Mouse (Mus musculus) small intestine, adult 2 months (tissue): ENCODE results near the gene Prpf8. TPM values are rescaled to one million over a fixed set of nuclear protein-coding genes. Genes with fewer than 3 reads are reported as not detected.
"Not testable (repeated sequence)": the region's sequence is repeated elsewhere in the genome, so short reads cannot be mapped to it uniquely, and the experiment has no call there.

Experiments
- H3K27ac ChIP-seq: fragments of 200-500 bp; 2 replicates; pipeline ENCODE4 v1.5.1; 2012; ENCODE audit warnings: low read depth, low read length, control low read depth, inconsistent platforms; ENCODE audit not compliant: insufficient read depth
- H3K27me3 ChIP-seq: fragments of 200-500 bp; 2 replicates; pipeline ENCODE4 v1.6.1; 2012; ENCODE audit warnings: mild to moderate bottlenecking, moderate library complexity, low read length, inconsistent platforms; ENCODE audit not compliant: control insufficient read depth, insufficient read depth
- H3K36me3 ChIP-seq: fragments of 200-500 bp; 2 replicates; pipeline ENCODE4 v1.6.1; 2012; ENCODE audit warnings: mild to moderate bottlenecking, low read length, control low read depth, inconsistent platforms; ENCODE audit not compliant: control insufficient read depth, insufficient read depth
- H3K4me1 ChIP-seq: fragments of 200-500 bp; 2 replicates; pipeline ENCODE4 v1.6.1; 2012; ENCODE audit warnings: low read length, inconsistent platforms, mixed read lengths; ENCODE audit not compliant: control insufficient read depth, insufficient read depth, insufficient read length
- H3K4me3 ChIP-seq: fragments of 200-500 bp; 2 replicates; pipeline ENCODE4 v1.5.1; 2012; ENCODE audit warnings: low read depth, mild to moderate bottlenecking, control low read depth, inconsistent platforms, low read length, moderate library complexity
- CTCF ChIP-seq: fragments of 200-500 bp; IDR thresholded peaks from 2 replicates; pipeline ENCODE4 v1.5.1; 2012; ENCODE audit warnings: low read depth, mild to moderate bottlenecking, control low read depth, inconsistent platforms, low read length, moderate library complexity, mixed read lengths; ENCODE audit not compliant: insufficient replicate concordance, insufficient read length; ENCODE audit errors: extremely low read depth
- POLR2A ChIP-seq: fragments of 200-500 bp; IDR thresholded peaks from 2 replicates; pipeline ENCODE4 v1.6.1; 2012; ENCODE audit warnings: low read depth, mild to moderate bottlenecking, control low read depth, inconsistent platforms, low read length, moderate library complexity
- WGBS: fragments of 180-500 bp; shearing (Covaris S2); methylation state at CpG from one replicate; pipeline ENCODE4 v1.1.7; 2018; 5-methylcytosine and 5-hydroxymethylcytosine counted together
- polyA plus RNA-seq: library from polyadenylated mRNA; depleted of rRNA; stranded (reverse); fragments of >200 nt; gene quantifications from 2 replicates; pipeline ENCODE4 v1.2.3, GENCODE M21; 2012; rRNA removed

Gene Prpf8
- polyA plus RNA-seq, 1 experiment, result 44.2 TPM

DNA sequence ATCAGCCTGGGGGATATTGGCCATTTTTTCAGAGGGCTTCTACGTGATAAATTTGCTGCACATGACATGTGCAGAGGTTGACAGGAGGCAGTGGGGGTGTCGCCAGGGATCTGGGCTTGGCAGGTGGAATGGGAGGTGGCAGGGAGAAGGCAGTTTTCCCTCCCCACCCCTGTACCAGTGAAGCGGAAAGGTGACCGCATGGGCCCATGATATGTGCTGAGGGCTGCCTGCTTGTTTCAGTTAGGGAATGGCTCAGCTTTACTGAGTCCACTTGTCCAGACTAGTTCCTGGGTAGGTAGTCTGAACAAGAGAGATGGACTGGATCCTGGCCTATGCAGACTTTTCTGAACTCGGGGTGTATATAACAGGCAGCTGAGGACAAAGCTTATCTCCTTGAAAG, 64.7 kb downstream of the Prpf8 start:
- WGBS, result 92% methylated on average over 5 of the region's 5 CpGs

DNA sequence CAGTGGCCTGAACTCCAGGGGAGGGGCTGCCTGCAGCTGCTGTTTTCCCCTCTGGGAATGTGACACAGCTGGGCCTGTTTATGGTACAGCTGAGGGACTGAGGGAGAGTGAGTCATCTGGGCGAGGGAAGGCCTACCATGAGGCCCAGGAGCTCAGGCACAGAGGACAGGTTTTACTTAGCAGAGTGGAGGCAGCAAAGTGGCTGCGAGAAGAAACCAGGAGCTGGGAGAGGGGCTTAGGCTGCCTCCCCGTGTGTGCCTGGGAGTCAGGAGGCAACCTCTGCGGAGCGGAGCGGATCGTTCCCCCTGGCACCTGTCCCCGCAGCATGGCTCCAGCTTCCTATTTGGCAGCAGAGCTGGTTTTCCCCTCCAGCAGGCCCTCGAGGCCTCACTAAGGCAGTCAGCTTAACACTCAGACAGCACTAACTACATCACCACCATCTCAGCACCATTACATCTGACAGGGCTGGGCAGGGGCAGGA, 65.4 kb downstream of the Prpf8 start:
- Histone ChIP-seq H3K27ac (peak overlapping the region; percentile 72), H3K36me3 (peaks cover 52% of the 10 kb centered on the region), H3K4me1 (0 out of 2 replicates have a peak, but pooled peaks cover 7% of the 10 kb centered on the region), H3K4me3 (no peak overlapping the region), H3K27me3 (no peaks in the 10 kb centered on the region)
- 61% methylated on average over 9 of the region's 9 CpGs for WGBS
- TF ChIP-seq POLR2A, result no peak
- no peak for TF ChIP-seq CTCF

More for the DNA sequence above, 64.7 kb downstream of the Prpf8 start:
- Histone ChIP-seq H3K36me3 (peaks cover 54% of the 10 kb centered on the region), H3K4me1 (0 out of 2 replicates have a peak, but pooled peaks cover 7% of the 10 kb centered on the region), H3K27ac (peak overlapping the region; percentile 72), H3K27me3 (no peaks in the 10 kb centered on the region), H3K4me3 (no peak overlapping the region)
- TF ChIP-seq POLR2A, result no peak
- TF ChIP-seq CTCF, result no peak

DNA sequence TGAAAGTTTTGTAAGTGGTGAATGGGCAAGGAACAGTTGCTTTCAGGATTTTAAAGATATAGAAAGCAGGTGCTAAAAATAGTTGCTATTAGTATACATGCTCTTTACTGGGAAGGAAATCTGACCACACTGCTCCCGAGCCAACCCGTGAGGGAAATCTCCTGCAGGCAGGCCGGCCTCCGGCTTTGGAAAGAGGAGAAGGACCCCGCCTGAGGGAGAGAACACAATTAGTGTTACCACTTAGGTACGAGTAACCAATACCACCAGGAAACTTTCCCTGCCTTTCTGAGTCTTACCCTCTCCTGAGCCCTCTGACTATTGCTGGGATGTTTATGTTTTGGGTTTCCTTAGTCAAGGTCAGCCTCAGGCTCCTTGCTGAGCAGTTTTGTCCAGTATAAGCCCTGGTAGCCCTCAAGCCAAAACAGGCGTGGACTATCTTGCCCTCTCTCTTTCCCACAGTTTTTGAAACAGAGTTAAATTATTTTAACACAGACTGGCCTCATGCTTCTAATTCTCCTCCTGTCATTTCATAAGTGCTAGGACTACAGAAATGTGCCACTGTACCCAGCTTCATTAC, 66.4 kb downstream of the Prpf8 start:
- Histone ChIP-seq H3K36me3 (peaks cover 51% of the 10 kb centered on the region), H3K4me3 (no peak overlapping the region), H3K4me1 (0 out of 2 replicates have a peak, but pooled peaks cover 7% of the 10 kb centered on the region), H3K27me3 (no peaks in the 10 kb centered on the region), H3K27ac (peak overlapping the region; percentile 72; the same call in 1 of the 2 replicates)
- 67% methylated on average over 7 of the region's 7 CpGs for WGBS
- TF ChIP-seq CTCF (no peak), POLR2A (no peak)

DNA sequence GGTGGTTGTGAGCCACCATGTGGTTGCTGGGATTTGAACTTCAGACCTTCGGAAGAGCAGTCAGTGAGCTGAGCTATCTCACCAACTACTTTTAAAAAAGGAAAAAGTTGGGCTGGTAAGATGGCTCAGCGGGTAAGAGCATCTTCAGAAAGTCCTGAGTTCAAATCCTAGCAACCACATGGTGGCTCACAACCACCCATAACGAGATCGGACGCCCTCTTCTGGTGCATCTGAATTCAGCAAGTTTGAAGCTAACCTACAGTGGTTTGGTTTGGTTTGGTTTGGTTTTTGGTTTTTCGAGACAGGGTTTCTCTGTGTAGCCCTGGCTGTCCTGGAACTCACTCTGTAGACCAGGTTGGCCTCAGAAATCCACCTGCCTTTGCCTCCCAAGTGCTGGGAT, 69.4 kb downstream of the Prpf8 start:
- not testable (repeated sequence) for H3K27me3 ChIP-seq, H3K27ac ChIP-seq, H3K4me3 ChIP-seq
- 94% methylated on average over 6 of the region's 6 CpGs for WGBS
- Histone ChIP-seq H3K4me1 (peaks cover 13% of the 10 kb centered on the region), H3K36me3 (peaks cover 43% of the 10 kb centered on the region)

DNA sequence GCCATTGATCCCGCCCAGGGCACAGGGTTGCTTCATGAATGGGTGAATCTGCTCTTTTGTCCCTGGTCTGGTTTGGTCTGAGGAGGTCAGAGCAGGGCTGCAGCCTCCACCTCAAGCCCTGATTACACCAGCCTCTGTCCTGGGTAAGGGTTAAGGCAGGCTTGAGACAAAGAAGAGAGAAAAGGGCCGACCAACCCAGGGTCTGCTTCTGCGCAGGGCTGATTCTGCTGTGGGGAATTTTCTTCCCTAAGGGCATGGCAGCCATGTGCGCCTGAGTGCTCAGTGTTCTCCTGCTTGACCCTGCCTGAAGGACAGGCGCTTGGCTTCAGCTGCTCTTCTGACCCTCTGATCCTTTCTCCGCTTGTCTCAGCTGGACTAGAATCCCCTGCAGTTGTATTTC, 70.5 kb downstream of the Prpf8 start:
- H3K36me3 ChIP-seq, result peaks cover 42% of the 10 kb centered on the region
- peaks cover 23% of the 10 kb centered on the region for H3K4me1 ChIP-seq
- H3K4me3 ChIP-seq, result no peak overlapping the region
- H3K27me3 ChIP-seq, result no peaks in the 10 kb centered on the region
- WGBS, result 98% methylated on average over 6 of the region's 6 CpGs
- TF ChIP-seq CTCF, result no peak
- no peak for TF ChIP-seq POLR2A
- H3K27ac ChIP-seq, result no peak overlapping the region

DNA sequence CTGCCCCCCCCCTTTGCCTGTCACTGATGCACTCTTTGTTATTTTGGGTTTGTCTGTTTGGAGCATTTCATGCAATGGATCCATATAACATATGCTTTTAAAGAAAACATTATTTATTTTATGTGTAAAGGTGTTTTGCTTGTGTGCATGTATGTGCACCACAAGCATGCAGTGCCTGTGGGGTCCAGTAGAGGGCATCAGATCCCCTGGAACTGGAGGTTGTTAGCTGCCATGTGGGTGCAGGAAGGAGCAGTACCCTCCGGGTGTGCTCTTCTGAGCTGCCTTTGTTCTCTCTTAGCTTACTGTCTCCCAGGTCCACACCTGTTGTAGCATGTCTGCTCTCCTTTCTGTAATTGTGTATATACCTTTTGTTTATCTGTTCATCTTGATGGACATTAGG, 71.5 kb downstream of the Prpf8 start:
- Histone ChIP-seq H3K4me1 (peaks cover 30% of the 10 kb centered on the region), H3K36me3 (peaks cover 46% of the 10 kb centered on the region), H3K27ac (no peak overlapping the region), H3K27me3 (no peaks in the 10 kb centered on the region), H3K4me3 (no peak overlapping the region)
- TF ChIP-seq CTCF, result peak; percentile 45; the same call in 1 of the 2 replicates
- no peak for TF ChIP-seq POLR2A
- 94% methylated on average over 1 of the region's 1 CpGs for WGBS

Other genes with a start within 250 kb of the Prpf8 start
- gene Rpa1, start 138.5 kb upstream of the Prpf8 start, polyA plus RNA-seq, result 5.6 and 8.7 TPM in 2 replicates
- 1.2 and 1.4 TPM in 2 replicates for gene Smyd4, start 138.4 kb upstream of the Prpf8 start, polyA plus RNA-seq
- gene Serpinf1, start 64.1 kb upstream of the Prpf8 start, polyA plus RNA-seq, result 5.8 and 13.7 TPM in 2 replicates
- gene Serpinf2, start 47.2 kb upstream of the Prpf8 start, polyA plus RNA-seq, result 2.0 and 4.3 TPM in 2 replicates
- 8.3 and 18.3 TPM in 2 replicates for gene Wdr81, start 32.1 kb upstream of the Prpf8 start, polyA plus RNA-seq
- 27.9 and 78.8 TPM in 2 replicates for gene Tlcd2, start 25.1 kb upstream of the Prpf8 start, polyA plus RNA-seq
- gene Rilp, start 23.3 kb downstream of the Prpf8 start, polyA plus RNA-seq, result 8.0 and 15.0 TPM in 2 replicates
- 9.4 and 12.3 TPM in 2 replicates for gene Scarf1, start 26.7 kb downstream of the Prpf8 start, polyA plus RNA-seq
- 165 and 508 TPM in 2 replicates for gene Slc43a2, start 44.9 kb downstream of the Prpf8 start, polyA plus RNA-seq
- 88.0 and 185 TPM in 2 replicates for gene Pitpna, start 101.3 kb downstream of the Prpf8 start, polyA plus RNA-seq
- gene Inpp5k, start 144.2 kb downstream of the Prpf8 start, polyA plus RNA-seq, result 14.3 and 35.3 TPM in 2 replicates
- 23.2 and 28.7 TPM in 2 replicates for gene Myo1c, start 163.7 kb downstream of the Prpf8 start, polyA plus RNA-seq
- gene Crk, start 192.4 kb downstream of the Prpf8 start, polyA plus RNA-seq, result 71.4 and 111 TPM in 2 replicates
- 18.8 and 46.8 TPM in 2 replicates for gene Ywhae, start 246.1 kb downstream of the Prpf8 start, polyA plus RNA-seq